Mouse (Mus musculus) myocyte (in vitro differentiated cells): ENCODE results near the gene Necab2.

ENCODE experiments used
- CEBPB ChIP-seq: IDR thresholded peaks from 2 replicates; pipeline ENCODE4 v1.6.1; 2011; ENCODE audit warnings: mild to moderate bottlenecking, moderate library complexity; ENCODE audit not compliant: poor library complexity, insufficient read depth, severe bottlenecking
- E2F4 ChIP-seq: IDR thresholded peaks from one replicate; pipeline ENCODE4 v1.6.1; 2011; ENCODE audit warnings: mild to moderate bottlenecking, control low read depth, moderate library complexity; ENCODE audit not compliant: insufficient read depth
- MAX ChIP-seq: IDR thresholded peaks from one replicate; pipeline ENCODE4 v1.6.1; 2011; ENCODE audit warnings: low read depth, mild to moderate bottlenecking, control low read depth
- MYOD1 ChIP-seq, 3 experiments: IDR thresholded peaks; one replicate each; pipeline ENCODE4 v1.6.1; 2011; ENCODE audit warnings: control low read depth in 2 of 3, low read depth in 2 of 3, mild to moderate bottlenecking in 2 of 3, moderate library complexity in 1 of 3; ENCODE audit not compliant: insufficient read length in 2 of 3, control insufficient read depth in 1 of 3
- MYOG ChIP-seq, 3 experiments: IDR thresholded peaks; one replicate each; pipeline ENCODE4 v1.6.1; 2011; ENCODE audit warnings: control low read depth in 2 of 3, low read depth in 2 of 3, mild to moderate bottlenecking in 2 of 3; ENCODE audit not compliant: insufficient read length in 2 of 3, control insufficient read depth in 1 of 3, insufficient read depth in 1 of 3
- POLR2A ChIP-seq: IDR thresholded peaks from one replicate; pipeline ENCODE4 v1.6.1; 2011; ENCODE audit warnings: low read depth, mild to moderate bottlenecking, control low read depth, moderate library complexity; ENCODE audit not compliant: insufficient read length
- POLR2AphosphoS2 ChIP-seq: IDR thresholded peaks from one replicate; pipeline ENCODE4 v1.6.1; 2011; ENCODE audit warnings: low read depth, control low read depth; ENCODE audit not compliant: insufficient read length
- REST ChIP-seq: IDR thresholded peaks from one replicate; pipeline ENCODE4 v1.6.1; 2011; ENCODE audit warnings: mild to moderate bottlenecking, control low read depth, moderate library complexity; ENCODE audit not compliant: insufficient read depth, insufficient read length
- SRF ChIP-seq: IDR thresholded peaks from one replicate; pipeline ENCODE4 v1.6.1; 2011; ENCODE audit warnings: low read depth; ENCODE audit not compliant: control insufficient read depth, insufficient read length
- TCF12 ChIP-seq: IDR thresholded peaks from one replicate; pipeline ENCODE4 v1.6.1; 2011; ENCODE audit warnings: mild to moderate bottlenecking, control low read depth; ENCODE audit not compliant: poor library complexity, insufficient read depth, severe bottlenecking
- TCF3 ChIP-seq: IDR thresholded peaks from one replicate; pipeline ENCODE4 v1.6.1; 2011; ENCODE audit warnings: low read depth, control low read depth; ENCODE audit not compliant: insufficient read length
- USF1 ChIP-seq: IDR thresholded peaks from one replicate; pipeline ENCODE4 v1.6.1; 2011; ENCODE audit warnings: low read depth, mild to moderate bottlenecking, control low read depth, moderate library complexity

GRCm38 (mm10) chr8:119436331-119436730 is 10.2 kb upstream of the Necab2 start:
- TF ChIP-seq TCF3 (no peak), POLR2A (no peak), REST (no peak), MAX (no peak), TCF12 (no peak), POLR2AphosphoS2 (no peak), MYOD1 (IDR thresholded peaks at IDR 0.05; ENCODE audit: control insufficient read depth in 1 of 3, insufficient read length in 2 of 3, low read depth in 2 of 3) (no peak), CEBPB (no peak), USF1 (no peak), MYOG (IDR thresholded peaks at IDR 0.05; ENCODE audit: control insufficient read depth in 1 of 3, insufficient read depth in 1 of 3, insufficient read length in 2 of 3, low read depth in 2 of 3) (no peak), E2F4 (no peak), SRF (no peak)
